In the genomic region with DNA sequence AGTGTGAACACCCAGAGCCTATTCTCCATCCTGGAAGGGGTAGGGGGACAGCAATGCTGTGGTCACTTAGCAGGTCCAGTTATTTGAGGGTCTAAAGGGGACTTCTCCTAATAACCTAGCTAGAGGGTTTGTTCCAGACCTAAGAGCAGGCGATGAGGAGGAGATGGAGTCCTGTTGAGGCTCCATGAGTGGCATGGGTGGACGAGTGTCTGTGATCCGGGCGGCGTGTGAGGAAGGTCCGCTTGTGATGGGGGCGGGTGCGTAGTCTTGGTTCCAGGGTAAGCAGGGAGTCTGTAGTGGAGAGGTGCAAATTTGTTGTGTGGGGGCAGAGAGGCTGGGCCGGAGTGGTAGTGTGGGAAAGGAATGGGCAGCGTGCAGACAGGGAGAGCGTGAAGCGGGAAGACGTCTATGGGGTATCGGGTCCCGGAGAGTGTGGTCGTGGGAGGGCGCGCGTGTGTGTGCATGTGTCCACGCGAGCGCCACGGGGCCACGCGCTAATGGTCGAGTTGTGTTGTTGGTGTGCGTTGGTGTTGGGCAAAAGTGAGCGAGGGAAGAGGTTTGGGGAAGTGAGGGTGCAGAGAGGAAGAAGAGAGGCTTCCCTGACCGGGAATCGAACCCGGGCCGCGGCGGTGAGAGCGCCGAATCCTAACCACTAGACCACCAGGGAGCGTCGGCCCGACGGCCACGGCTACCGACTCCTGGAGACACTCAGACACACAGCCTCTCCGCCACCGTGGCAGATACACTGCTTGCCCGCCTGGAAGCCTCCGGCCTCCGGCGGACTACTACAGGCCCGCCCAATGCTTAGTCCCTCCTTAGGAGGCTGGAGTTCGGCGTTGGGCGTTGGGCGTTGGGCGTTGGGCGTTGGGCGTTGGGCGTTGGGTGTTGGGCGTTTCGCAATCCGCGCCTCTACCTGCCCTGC, we compare ENCODE assay signal across 8 mouse cellular contexts. TPM values are rescaled to one million over a fixed set of nuclear protein-coding genes. Genes with fewer than 3 reads are reported as not detected.
DNase-seq lines count a peak whose midpoint lies in the region; ATAC-seq and TF ChIP-seq lines count a peak whose summit lies in the region.
"Not testable (repeated sequence)": the region's sequence is repeated elsewhere in the genome, so short reads cannot be mapped to it uniquely, and the experiment has no call there.

No protein-coding gene starts in this region.

- not testable (repeated sequence) for H3K36me3 ChIP-seq in forebrain, embryonic 13.5 days (ENCODE audit: poor library complexity, severe bottlenecking); heart, embryonic 14.5 days (ENCODE audit: control insufficient read depth, insufficient read depth, low read length); kidney, embryonic 15.5 days; limb, embryonic 15.5 days; midbrain, embryonic 15.5 days (replicated peaks); small intestine, adult 2 months (ENCODE audit: control insufficient read depth, insufficient read depth, low read length)

- H3K9ac ChIP-seq in forebrain, embryonic 13.5 days = 0 out of 2 replicates have a peak overlapping the region, but pooled peaks have one; percentile 1
- H3K9ac ChIP-seq in heart, embryonic 14.5 days (ENCODE audit: low read length) = peak overlapping the region; percentile 4; the same call in 1 of the 2 replicates
- H3K9ac ChIP-seq in kidney, embryonic 15.5 days; limb, embryonic 15.5 days; midbrain, embryonic 15.5 days: not testable (repeated sequence)

- TF ChIP-seq POLR2A in small intestine, adult 2 months (IDR thresholded peaks at IDR 0.05; ENCODE audit: low read depth, low read length) = not testable (repeated sequence)

- peak; percentile 72 for ATAC-seq in forebrain, embryonic 13.5 days
- peak; percentile 67 for ATAC-seq in heart, embryonic 14.5 days (ENCODE audit: insufficient number of reproducible peaks, insufficient read depth, low FRiP score, low read depth)
- ATAC-seq in kidney, embryonic 15.5 days (replicated peaks; ENCODE audit: low FRiP score) = peak; percentile 85
- ATAC-seq in limb, embryonic 15.5 days (ENCODE audit: insufficient number of reproducible peaks, low FRiP score, low TSS enrichment, low read depth) = peak; percentile 71
- ATAC-seq in midbrain, embryonic 15.5 days (replicated peaks) = peak; percentile 74

- peak; percentile 32 for DNase-seq in urinary bladder, postnatal 36 days (ENCODE audit: low spot score in 2 of 2)

- H3K27me3 ChIP-seq in forebrain, embryonic 13.5 days = peaks cover 36% of the 10 kb centered on the region
- H3K27me3 ChIP-seq in heart, embryonic 14.5 days (ENCODE audit: control insufficient read depth, insufficient read depth, low read length) = peaks cover 21% of the 10 kb centered on the region
- H3K27me3 ChIP-seq in kidney, embryonic 15.5 days = peaks cover 33% of the 10 kb centered on the region
- peaks cover 35% of the 10 kb centered on the region for H3K27me3 ChIP-seq in limb, embryonic 15.5 days
- H3K27me3 ChIP-seq in midbrain, embryonic 15.5 days (replicated peaks) = peaks cover 34% of the 10 kb centered on the region
- H3K27me3 ChIP-seq in small intestine, adult 2 months (ENCODE audit: control insufficient read depth, insufficient read depth, low read length) = peaks cover 17% of the 10 kb centered on the region

- WGBS in forebrain, embryonic 13.5 days = 8% methylated on average over 40 of the region's 61 CpGs
- 8% methylated on average over 36 of the region's 61 CpGs for WGBS in heart, embryonic 14.5 days
- WGBS in kidney, embryonic 15.5 days = 8% methylated on average over 41 of the region's 61 CpGs
- WGBS in limb, embryonic 15.5 days = 9% methylated on average over 42 of the region's 61 CpGs
- 9% methylated on average over 43 of the region's 61 CpGs for WGBS in midbrain, embryonic 15.5 days
- WGBS in small intestine, adult 2 months = 13% methylated on average over 42 of the region's 61 CpGs

- H3K9me3 ChIP-seq in forebrain, embryonic 13.5 days (replicated peaks); heart, embryonic 14.5 days (ENCODE audit: control insufficient read depth, low read length); kidney, embryonic 15.5 days (replicated peaks); limb, embryonic 15.5 days; midbrain, embryonic 15.5 days: not testable (repeated sequence)

- peak overlapping the region; percentile 50 for H3K4me2 ChIP-seq in forebrain, embryonic 13.5 days
- H3K4me2 ChIP-seq in heart, embryonic 14.5 days (ENCODE audit: low read length) = peak overlapping the region; percentile 56
- H3K4me2 ChIP-seq in kidney, embryonic 15.5 days = peak overlapping the region; percentile 48
- H3K4me2 ChIP-seq in limb, embryonic 15.5 days = peak overlapping the region; percentile 48
- peak overlapping the region; percentile 34 for H3K4me2 ChIP-seq in midbrain, embryonic 15.5 days

- not testable (repeated sequence) for H3K4me1 ChIP-seq in brown adipose tissue, adult 24 weeks (ENCODE audit: control insufficient read depth, insufficient read depth, insufficient read length, low read length); forebrain, embryonic 13.5 days; midbrain, embryonic 15.5 days; small intestine, adult 2 months (ENCODE audit: control insufficient read depth, insufficient read depth, insufficient read length, low read length)
- peaks cover 4 to 10% of the 10 kb centered on the region in 2 experiments for H3K4me1 ChIP-seq in heart, embryonic 14.5 days (ENCODE audit: control insufficient read depth in 2 of 2, insufficient read depth in 2 of 2, low read length in 2 of 2)
- peaks cover 14% of the 10 kb centered on the region for H3K4me1 ChIP-seq in kidney, embryonic 15.5 days
- peaks cover 11% of the 10 kb centered on the region for H3K4me1 ChIP-seq in limb, embryonic 15.5 days

- H3K4me3 ChIP-seq in brown adipose tissue, adult 24 weeks (ENCODE audit: insufficient read depth, low read depth, low read length) = peak overlapping the region; percentile 33
- peak overlapping the region; percentile 34 for H3K4me3 ChIP-seq in forebrain, embryonic 13.5 days
- H3K4me3 ChIP-seq in heart, embryonic 14.5 days (ENCODE audit: control insufficient read depth in 1 of 2, insufficient read depth in 1 of 2, low read depth in 1 of 2, low read length in 2 of 2) = peak overlapping the region; percentile 32 to 37
- H3K4me3 ChIP-seq in kidney, embryonic 15.5 days (replicated peaks) = peak overlapping the region; percentile 29
- H3K4me3 ChIP-seq in limb, embryonic 15.5 days = peak overlapping the region; percentile 37
- peak overlapping the region; percentile 25 for H3K4me3 ChIP-seq in midbrain, embryonic 15.5 days
- peak overlapping the region; percentile 31 for H3K4me3 ChIP-seq in small intestine, adult 2 months (ENCODE audit: low read depth, low read length)

- H3K27ac ChIP-seq in brown adipose tissue, adult 24 weeks (replicated peaks; ENCODE audit: low read depth, low read length); forebrain, embryonic 13.5 days; heart, embryonic 14.5 days (replicated peaks in 1 of 2; ENCODE audit: control insufficient read depth in 1 of 2, insufficient read depth in 1 of 2, low read depth in 2 of 2, low read length in 2 of 2); kidney, embryonic 15.5 days; limb, embryonic 15.5 days; midbrain, embryonic 15.5 days; small intestine, adult 2 months (ENCODE audit: insufficient read depth, low read depth, low read length): not testable (repeated sequence)

- TF ChIP-seq CTCF in small intestine, adult 2 months (IDR thresholded peaks at IDR 0.05; ENCODE audit: extremely low read depth, insufficient read length, insufficient replicate concordance, low read depth, low read length) = not testable (repeated sequence)

RNA-seq across cellular contexts. Expression of a gene that starts 0.9 kb away (rescaled TPM):
- polyA plus RNA-seq in brown adipose tissue, adult 24 weeks (2012; ENCODE audit: insufficient read depth, insufficient read length, missing spikeins) = 15.9 and 17.1 TPM in 2 replicates
- 3.5 and 3.8 TPM in 2 replicates for polyA plus RNA-seq in forebrain, embryonic 13.5 days (2015; fragmentation: Nextera tagmentation; extraction: Ambion mirVana)
- polyA plus RNA-seq in heart, embryonic 14.5 days (2014; fragmentation: Nextera tagmentation; extraction: Ambion mirVana) = 9.7 and 9.8 TPM in 2 replicates
- 7.8 and 10.5 TPM in 2 replicates for polyA plus RNA-seq in kidney, embryonic 15.5 days (2015; fragmentation: Nextera tagmentation; extraction: Ambion mirVana)
- 25.9 and 32.2 TPM in 2 replicates for polyA plus RNA-seq in limb, embryonic 15.5 days (2015; fragmentation: Nextera tagmentation; extraction: Ambion mirVana)
- 10.7 and 11.7 TPM in 2 replicates for polyA plus RNA-seq in midbrain, embryonic 15.5 days (2015; fragmentation: Nextera tagmentation; extraction: Ambion mirVana)
- polyA plus RNA-seq in small intestine, adult 2 months (2012; rRNA removed) = 4.9 and 6.7 TPM in 2 replicates

RNA-seq across cellular contexts. Expression of a gene that starts 45.1 kb away (rescaled TPM):
- polyA plus RNA-seq in brown adipose tissue, adult 24 weeks (2012; ENCODE audit: insufficient read depth, insufficient read length, missing spikeins) = 2.2 and 3.9 TPM in 2 replicates
- polyA plus RNA-seq in forebrain, embryonic 13.5 days (2015; fragmentation: Nextera tagmentation; extraction: Ambion mirVana) = 0.33 TPM in 1 of 2 replicates, not detected in the other
- polyA plus RNA-seq in heart, embryonic 14.5 days (2014; fragmentation: Nextera tagmentation; extraction: Ambion mirVana) = 1.0 and 1.5 TPM in 2 replicates
- 1.2 and 1.3 TPM in 2 replicates for polyA plus RNA-seq in kidney, embryonic 15.5 days (2015; fragmentation: Nextera tagmentation; extraction: Ambion mirVana)
- 1.0 and 1.1 TPM in 2 replicates for polyA plus RNA-seq in limb, embryonic 15.5 days (2015; fragmentation: Nextera tagmentation; extraction: Ambion mirVana)
- polyA plus RNA-seq in midbrain, embryonic 15.5 days (2015; fragmentation: Nextera tagmentation; extraction: Ambion mirVana) = 0.53 and 0.54 TPM in 2 replicates
- 2.5 and 2.8 TPM in 2 replicates for polyA plus RNA-seq in small intestine, adult 2 months (2012; rRNA removed)

RNA-seq across cellular contexts. Expression of a gene that starts 49.9 kb away (rescaled TPM):
- 2.6 and 11.0 TPM in 2 replicates for polyA plus RNA-seq in brown adipose tissue, adult 24 weeks (2012; ENCODE audit: insufficient read depth, insufficient read length, missing spikeins)
- polyA plus RNA-seq in forebrain, embryonic 13.5 days (2015; fragmentation: Nextera tagmentation; extraction: Ambion mirVana) = 6.6 and 7.8 TPM in 2 replicates
- polyA plus RNA-seq in heart, embryonic 14.5 days (2014; fragmentation: Nextera tagmentation; extraction: Ambion mirVana) = 3.0 and 4.7 TPM in 2 replicates
- 2.0 and 2.1 TPM in 2 replicates for polyA plus RNA-seq in kidney, embryonic 15.5 days (2015; fragmentation: Nextera tagmentation; extraction: Ambion mirVana)
- polyA plus RNA-seq in limb, embryonic 15.5 days (2015; fragmentation: Nextera tagmentation; extraction: Ambion mirVana) = 1.1 and 2.2 TPM in 2 replicates
- 6.5 and 9.0 TPM in 2 replicates for polyA plus RNA-seq in midbrain, embryonic 15.5 days (2015; fragmentation: Nextera tagmentation; extraction: Ambion mirVana)
- 0.96 and 1.2 TPM in 2 replicates for polyA plus RNA-seq in small intestine, adult 2 months (2012; rRNA removed)
